Mouse (Mus musculus): ENCODE measurements around the gene Atp6v1e2. TPM values are rescaled to one million over a fixed set of nuclear protein-coding genes. Genes with fewer than 3 reads are reported as not detected.

Gene Atp6v1e2
- total and polyA plus RNA-seq, 3 experiments, result not detected

DNA sequence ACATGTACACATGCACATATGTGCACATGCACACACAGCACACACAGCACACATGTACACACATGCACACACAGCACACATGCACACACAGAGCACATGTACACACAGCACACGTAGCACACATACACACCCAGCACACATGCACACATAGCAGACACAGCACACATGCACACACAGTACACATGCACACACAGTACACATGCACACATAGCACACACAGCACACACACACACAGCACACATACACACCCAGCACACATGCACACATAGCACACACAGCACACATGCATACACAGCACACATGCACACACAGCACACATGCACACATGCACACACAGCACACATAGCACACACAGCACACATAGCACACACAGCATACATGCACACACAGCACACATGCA, 33.5 kb upstream of the Atp6v1e2 start:
- Histone ChIP-seq H3K4me2 (ENCODE audit: insufficient read depth, low read depth, poor library complexity, severe bottlenecking) (no peak overlapping the region), H3K36me3 (replicated peaks in 1 of 2; ENCODE audit: control insufficient read depth in 1 of 2, insufficient read depth in 1 of 2, low read length in 1 of 2) (peaks cover 44 to 87% of the 10 kb centered on the region in 2 experiments), H3K9me3 (replicated peaks; ENCODE audit: low read length) (no peaks in the 10 kb centered on the region), H3K27ac (ENCODE audit: insufficient read depth, low read depth) (no peak overlapping the region; the same call in 1 of the 2 replicates), H3K27me3 (replicated peaks) (no peaks in the 10 kb centered on the region), H3K79me2 (replicated peaks; ENCODE audit: control insufficient read depth, extremely low read depth, insufficient read depth, poor library complexity, severe bottlenecking) (no peaks in the 10 kb centered on the region), H3K4me3 (replicated peaks in 1 of 3; ENCODE audit: low read depth in 2 of 3, low read length in 2 of 3, poor library complexity in 1 of 3) (peak overlapping the region in 1 of 3 experiments; percentile 20), H3K9ac (ENCODE audit: insufficient read depth, low read depth) (no peak overlapping the region), H3K4me1 (ENCODE audit: control insufficient read depth in 1 of 2, insufficient read depth in 2 of 2) (peaks cover 13 to 27% of the 10 kb centered on the region in 2 experiments)
- in situ Hi-C loops (cut with MboI; ENCODE audit: low pct_ligation_motif_present, low pct_unique_long_range_greater_than_20kb, low sequenced_read_pairs), result no loop called here
- dilution Hi-C loops (cut with MboI; ENCODE audit: extremely low pct_ligation_motif_present, extremely low pct_unique_long_range_greater_than_20kb, low sequenced_read_pairs), result no loop called here
- DNase-seq (ENCODE audit: extremely low read depth), result no peak
- TF ChIP-seq TBP (conservative IDR thresholded peaks at IDR 0.05; ENCODE audit: low read depth, low read length), result no peak
- TF ChIP-seq ETS1 (conservative IDR thresholded peaks at IDR 0.05; ENCODE audit: low read depth, low read length), result no peak
- no peak for TF ChIP-seq MXI1 (IDR thresholded peaks at IDR 0.05; ENCODE audit: low read depth, low read length)
- TF ChIP-seq JUND (conservative IDR thresholded peaks at IDR 0.05; ENCODE audit: low read depth, low read length), result no peak
- TF ChIP-seq E2F4 (IDR thresholded peaks at IDR 0.05; ENCODE audit: insufficient replicate concordance, low read depth, low read length), result no peak
- no peak for TF ChIP-seq UBTF (IDR thresholded peaks at IDR 0.05; ENCODE audit: low read depth, low read length)
- TF ChIP-seq EP300 (IDR thresholded peaks at IDR 0.05; ENCODE audit: low read length), result no peak
- TF ChIP-seq SMC3 (IDR thresholded peaks at IDR 0.05; ENCODE audit: low read depth, low read length), result no peak
- TF ChIP-seq USF2 (conservative IDR thresholded peaks at IDR 0.05; ENCODE audit: low read depth, low read length), result no peak
- TF ChIP-seq GABPA (IDR thresholded peaks at IDR 0.05; ENCODE audit: insufficient replicate concordance, low read depth, low read length), result no peak
- TF ChIP-seq IRF4 (IDR thresholded peaks at IDR 0.05; ENCODE audit: low read depth, low read length), result no peak
- TF ChIP-seq ZC3H11A (IDR thresholded peaks at IDR 0.05; ENCODE audit: low read depth, low read length), result no peak
- no peak for TF ChIP-seq NELFE (IDR thresholded peaks at IDR 0.05; ENCODE audit: low read depth, low read length)
- no peak for TF ChIP-seq ZKSCAN1 (IDR thresholded peaks at IDR 0.05; ENCODE audit: borderline replicate concordance, low read depth, low read length)
- TF ChIP-seq ELF1 (IDR thresholded peaks at IDR 0.05; ENCODE audit: low read depth, low read length), result no peak
- no peak for TF ChIP-seq CHD1 (IDR thresholded peaks at IDR 0.05; ENCODE audit: low read depth, low read length)
- no peak for TF ChIP-seq CTCF (conservative IDR thresholded peaks at IDR 0.05 in 1 of 2, IDR thresholded peaks at IDR 0.05 in 1 of 2; ENCODE audit: low read depth in 2 of 2, low read length in 2 of 2)
- no peak for TF ChIP-seq CHD2 (IDR thresholded peaks at IDR 0.05; ENCODE audit: low read length)

DNA sequence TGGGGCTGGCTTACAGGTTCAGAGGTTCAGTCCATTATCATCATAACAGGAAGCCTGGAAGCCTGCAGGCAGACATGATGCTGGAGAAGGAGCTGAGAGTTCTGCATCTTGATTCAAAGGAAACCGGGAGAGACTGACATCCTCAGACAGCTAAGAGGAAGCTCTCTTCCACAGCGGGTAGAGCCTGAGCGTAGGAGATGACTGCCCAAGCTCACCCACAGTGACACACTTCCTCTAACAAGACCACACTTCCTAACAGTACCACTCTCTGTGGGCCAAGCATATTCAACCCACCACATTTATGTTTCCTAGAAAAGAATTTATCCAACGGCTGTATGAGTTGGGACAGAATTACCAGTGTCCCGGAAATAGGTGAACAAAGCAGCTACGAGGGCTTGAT, 30.8 kb upstream of the Atp6v1e2 start:
- Histone ChIP-seq H3K4me1 (ENCODE audit: control insufficient read depth in 1 of 2, insufficient read depth in 2 of 2) (peaks cover 14 to 30% of the 10 kb centered on the region in 2 experiments), H3K27ac (ENCODE audit: insufficient read depth, low read depth) (no peak overlapping the region), H3K36me3 (replicated peaks in 1 of 2; ENCODE audit: control insufficient read depth in 1 of 2, insufficient read depth in 1 of 2, low read length in 1 of 2) (peaks cover 49 to 87% of the 10 kb centered on the region in 2 experiments), H3K79me2 (replicated peaks; ENCODE audit: control insufficient read depth, extremely low read depth, insufficient read depth, poor library complexity, severe bottlenecking) (no peaks in the 10 kb centered on the region), H3K27me3 (replicated peaks) (no peaks in the 10 kb centered on the region), H3K9ac (ENCODE audit: insufficient read depth, low read depth) (no peak overlapping the region), H3K9me3 (replicated peaks; ENCODE audit: low read length) (no peaks in the 10 kb centered on the region), H3K4me3 (replicated peaks in 1 of 3; ENCODE audit: low read depth in 2 of 3, low read length in 2 of 3, poor library complexity in 1 of 3) (no peak overlapping the region), H3K4me2 (ENCODE audit: insufficient read depth, low read depth, poor library complexity, severe bottlenecking) (no peak overlapping the region)
- in situ Hi-C loops (cut with MboI; ENCODE audit: low pct_ligation_motif_present, low pct_unique_long_range_greater_than_20kb, low sequenced_read_pairs), result loop anchor here (5.0 kb wide), 1 partner anchor 44 kb away; no protein-coding TSS in a partner anchor
- no peak for DNase-seq (ENCODE audit: extremely low read depth)
- TF ChIP-seq CHD1 (IDR thresholded peaks at IDR 0.05; ENCODE audit: low read depth, low read length) (no peak), KAT2A (IDR thresholded peaks at IDR 0.05; ENCODE audit: insufficient replicate concordance, low read length) (no peak), ETS1 (conservative IDR thresholded peaks at IDR 0.05; ENCODE audit: low read depth, low read length) (no peak), MEF2A (IDR thresholded peaks at IDR 0.05; ENCODE audit: borderline replicate concordance, low read depth, low read length) (no peak), ZC3H11A (IDR thresholded peaks at IDR 0.05; ENCODE audit: low read depth, low read length) (no peak), POLR2A (IDR thresholded peaks at IDR 0.05; ENCODE audit: low read depth, low read length) (no peak), RCOR1 (conservative IDR thresholded peaks at IDR 0.05; ENCODE audit: low read depth, low read length) (no peak), TBP (conservative IDR thresholded peaks at IDR 0.05; ENCODE audit: low read depth, low read length) (no peak), ZNF384 (IDR thresholded peaks at IDR 0.05; ENCODE audit: low read depth, low read length) (no peak), NELFE (IDR thresholded peaks at IDR 0.05; ENCODE audit: low read depth, low read length) (no peak), MAFK (IDR thresholded peaks at IDR 0.05; ENCODE audit: insufficient replicate concordance, low read length) (no peak), BHLHE40 (IDR thresholded peaks at IDR 0.05; ENCODE audit: low read depth, low read length) (no peak), UBTF (IDR thresholded peaks at IDR 0.05; ENCODE audit: low read depth, low read length) (no peak), ZKSCAN1 (IDR thresholded peaks at IDR 0.05; ENCODE audit: borderline replicate concordance, low read depth, low read length) (no peak), MXI1 (IDR thresholded peaks at IDR 0.05; ENCODE audit: low read depth, low read length) (no peak), SIN3A (IDR thresholded peaks at IDR 0.05; ENCODE audit: low read length) (no peak), ELF1 (IDR thresholded peaks at IDR 0.05; ENCODE audit: low read depth, low read length) (no peak)
- dilution Hi-C loops (cut with MboI; ENCODE audit: extremely low pct_ligation_motif_present, extremely low pct_unique_long_range_greater_than_20kb, low sequenced_read_pairs), result no loop called here
